Mouse (Mus musculus): ENCODE data around the gene Nob1. TPM values are rescaled to one million over a fixed set of nuclear protein-coding genes. Genes with fewer than 3 reads are reported as not detected.
A peak's percentile ranks its signal among the peaks of the same experiment; 100 is the strongest.

The Nob1 gene
- total RNA-seq (2022): 10 to 100 TPM; 21.4 to 25.7 (median 22.5) TPM

GRCm38 (mm10) chr8:107424597-107425229 is at the start of gene Nob1:
TSS of gene Nob1 (minus strand) at chr8:107425051.
- peak; percentile 91 to 95 for DNase-seq (ENCODE audit: low spot score in 2 of 2)

GRCm38 (mm10) chr8:107473369-107473768 is 48.5 kb upstream of the Nob1 start:
- no peak for DNase-seq (ENCODE audit: low spot score in 2 of 2)

DNA sequence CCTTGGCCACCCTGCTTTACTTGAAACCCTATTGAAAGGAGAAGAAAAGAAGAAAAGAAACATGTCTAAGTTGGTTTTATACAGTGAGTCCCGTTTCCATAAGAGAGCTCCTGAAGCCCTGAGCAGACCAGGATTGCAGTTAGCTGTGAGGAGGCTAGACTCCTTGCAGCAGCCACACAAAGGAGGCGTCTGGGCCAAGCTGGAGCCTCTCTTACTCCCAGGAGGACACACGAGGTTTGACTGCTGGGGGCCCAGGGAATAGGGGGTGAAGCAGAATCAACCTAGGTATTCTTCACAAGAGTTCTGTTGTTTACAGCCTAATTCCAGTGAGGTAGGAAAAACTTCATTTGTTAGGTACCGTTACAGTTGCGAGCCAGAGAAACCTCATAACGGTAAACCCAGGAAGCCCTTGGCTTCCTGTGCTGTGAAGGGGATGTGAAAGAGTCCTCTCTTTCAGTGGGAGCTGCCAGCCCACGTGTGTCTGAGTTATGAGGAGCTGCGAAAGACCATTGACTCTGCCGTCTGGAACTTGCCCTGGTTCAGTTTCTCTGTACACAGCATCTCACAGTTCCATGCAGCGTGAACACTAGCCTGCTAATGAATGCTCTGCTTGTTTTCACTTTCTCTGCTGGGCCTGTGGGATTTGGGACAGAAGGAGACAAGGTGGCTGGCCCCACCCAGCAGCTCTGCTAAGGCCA is 47.7 kb upstream of the Nob1 start:
- DNase-seq (ENCODE audit: low spot score in 2 of 2): no peak

DNA sequence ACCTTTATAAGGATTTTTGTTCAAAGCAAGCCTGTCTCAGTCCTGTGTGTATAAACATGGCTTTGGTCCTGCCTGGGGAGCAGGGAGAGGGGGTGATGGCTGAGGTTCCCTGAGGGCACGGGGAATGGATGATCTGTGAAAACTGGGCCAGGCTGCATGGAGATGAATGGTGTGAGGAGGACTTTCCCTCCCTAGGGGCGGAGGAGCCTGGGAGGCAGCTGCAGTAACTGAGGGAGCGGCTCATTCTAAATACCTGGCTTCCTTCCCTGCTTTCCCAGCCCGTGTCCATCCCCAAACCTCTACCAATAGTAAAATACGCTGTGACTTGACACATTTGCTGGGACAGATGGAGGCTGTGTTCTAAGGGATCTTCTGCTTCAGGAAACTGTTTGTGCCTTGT is 45.5 kb upstream of the Nob1 start:
- no peak for DNase-seq (ENCODE audit: low spot score in 2 of 2)

DNA sequence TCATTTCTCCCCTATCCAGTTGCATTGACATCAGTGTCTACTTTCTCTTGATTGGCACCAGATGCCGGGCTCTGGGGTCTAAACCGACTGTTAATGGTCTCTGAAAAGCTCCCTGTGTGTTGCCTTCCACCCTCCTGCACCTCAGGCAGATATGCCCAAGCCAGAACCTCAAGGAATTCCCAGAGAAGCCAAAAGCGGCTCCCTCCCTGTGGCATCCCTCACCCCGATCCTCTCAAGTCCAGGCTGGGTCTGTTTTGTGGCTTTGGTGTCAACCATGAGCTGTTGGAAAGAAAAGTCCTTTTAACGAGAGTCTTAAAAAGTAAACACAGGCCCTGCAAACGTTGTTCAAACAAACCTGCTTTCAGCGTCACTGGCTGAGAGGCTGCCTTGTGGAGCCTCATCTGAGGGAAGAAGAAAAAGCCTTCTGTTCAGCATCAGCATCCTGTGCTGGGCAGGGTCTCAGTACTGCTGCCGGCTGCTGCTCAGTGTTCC is 44.0 kb upstream of the Nob1 start:
- no peak for DNase-seq (ENCODE audit: low spot score in 2 of 2)

GRCm38 (mm10) chr8:107466642-107467041 is 41.8 kb upstream of the Nob1 start:
- no peak for DNase-seq (ENCODE audit: low spot score in 2 of 2)

- DNase-seq (ENCODE audit: low spot score in 2 of 2): no peak
Observed at GRCm38 (mm10) chr8:107465332-107465990, 40.6 kb upstream of the Nob1 start.

- DNase-seq (ENCODE audit: low spot score in 2 of 2): no peak
Observed at GRCm38 (mm10) chr8:107462423-107462822, 37.6 kb upstream of the Nob1 start.

DNA sequence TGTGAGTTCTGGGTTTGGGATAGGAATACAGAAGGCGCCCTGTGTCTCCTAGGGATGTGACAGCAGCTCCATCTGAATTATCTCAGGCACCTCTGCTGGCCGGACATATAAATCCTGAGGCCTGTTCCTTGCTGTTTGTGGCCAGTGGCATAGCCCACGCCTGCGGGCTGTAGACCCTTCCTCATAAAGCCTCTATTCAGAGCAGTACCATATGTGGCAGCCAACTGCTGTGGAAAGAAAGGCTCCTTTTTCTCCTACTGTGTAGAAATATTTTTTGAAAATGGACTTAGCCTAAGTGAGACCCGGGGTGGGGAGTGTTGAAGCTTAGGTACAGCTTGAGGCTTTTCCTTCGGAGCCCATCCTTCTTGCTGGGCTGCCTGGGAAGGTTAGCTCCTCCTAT is 33.4 kb upstream of the Nob1 start:
- DNase-seq (ENCODE audit: low spot score in 2 of 2): no peak

DNA sequence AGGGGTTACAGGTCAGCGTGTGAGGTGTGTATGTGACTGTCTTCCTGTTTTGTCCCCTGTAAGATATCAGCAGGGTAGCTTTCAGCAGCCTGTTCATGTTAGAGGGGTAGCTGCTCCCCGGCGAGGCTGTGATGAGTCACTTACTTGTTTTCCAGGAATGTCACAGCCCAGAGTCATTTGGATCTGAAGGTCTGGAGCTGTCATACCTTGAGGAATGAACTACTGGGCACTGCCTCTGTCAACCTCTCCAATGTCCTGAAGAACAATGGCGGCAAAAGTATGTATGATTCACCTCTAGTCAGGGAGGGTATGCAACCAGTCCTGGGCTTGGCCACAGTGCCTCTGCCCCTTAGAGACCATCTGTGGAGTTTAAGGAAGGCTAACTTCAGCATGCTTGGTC is 32.9 kb upstream of the Nob1 start:
- no peak for DNase-seq (ENCODE audit: low spot score in 2 of 2)

GRCm38 (mm10) chr8:107455268-107455667 is 30.4 kb upstream of the Nob1 start:
- no peak for DNase-seq (ENCODE audit: low spot score in 2 of 2)

DNA sequence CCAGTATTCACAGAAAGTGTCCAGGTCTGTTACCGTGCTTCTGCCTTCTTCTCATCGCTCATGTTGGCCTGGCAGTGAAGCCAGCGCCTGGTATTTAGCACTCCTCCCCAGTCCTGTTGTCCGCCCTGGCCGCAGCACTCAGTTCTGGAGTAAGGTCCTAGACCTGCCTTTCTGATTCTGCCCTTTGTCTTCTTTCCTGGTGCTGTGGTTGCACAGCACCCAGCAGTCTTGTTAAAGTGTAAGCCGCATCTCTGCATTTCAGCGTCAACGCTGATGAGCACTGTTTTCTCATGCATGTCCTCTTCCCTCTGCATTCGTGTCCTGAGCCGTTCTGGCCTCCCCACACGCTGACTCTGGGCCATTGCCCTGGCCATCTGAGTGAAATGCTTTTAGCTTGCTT is 28.5 kb upstream of the Nob1 start:
- no peak for DNase-seq (ENCODE audit: low spot score in 2 of 2)

DNA sequence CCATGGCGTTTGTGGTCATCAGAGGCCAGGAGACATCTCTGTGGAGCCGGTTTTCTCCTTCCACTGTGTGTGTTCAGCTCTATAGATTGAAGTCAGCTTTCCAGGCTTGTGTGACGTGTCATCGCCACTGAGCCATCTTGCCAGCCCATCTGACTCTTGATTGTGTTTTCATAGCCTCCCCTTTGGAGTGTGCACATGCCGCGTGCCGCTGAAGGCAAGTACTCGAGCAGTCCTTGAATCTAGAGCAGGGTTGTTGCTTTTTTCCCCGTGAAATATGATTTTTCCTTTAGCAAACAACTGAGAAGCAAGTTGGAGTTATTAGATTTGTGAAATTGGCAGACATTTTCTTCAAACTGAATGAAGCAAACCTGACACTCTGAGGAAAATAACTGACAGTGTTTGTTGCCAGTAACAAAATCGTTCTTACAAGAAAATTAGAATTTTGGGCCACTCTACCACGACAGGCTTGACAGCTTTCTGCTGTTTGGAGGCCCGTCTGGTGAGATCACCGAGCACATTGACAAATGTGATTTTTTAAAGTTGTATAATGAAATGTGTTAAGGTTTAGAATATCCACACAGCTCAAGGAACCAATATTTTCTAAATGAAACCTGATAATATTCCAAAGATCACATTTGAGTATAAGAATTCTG is 26.7 kb upstream of the Nob1 start:
- no peak for DNase-seq (ENCODE audit: low spot score in 2 of 2)

DNA sequence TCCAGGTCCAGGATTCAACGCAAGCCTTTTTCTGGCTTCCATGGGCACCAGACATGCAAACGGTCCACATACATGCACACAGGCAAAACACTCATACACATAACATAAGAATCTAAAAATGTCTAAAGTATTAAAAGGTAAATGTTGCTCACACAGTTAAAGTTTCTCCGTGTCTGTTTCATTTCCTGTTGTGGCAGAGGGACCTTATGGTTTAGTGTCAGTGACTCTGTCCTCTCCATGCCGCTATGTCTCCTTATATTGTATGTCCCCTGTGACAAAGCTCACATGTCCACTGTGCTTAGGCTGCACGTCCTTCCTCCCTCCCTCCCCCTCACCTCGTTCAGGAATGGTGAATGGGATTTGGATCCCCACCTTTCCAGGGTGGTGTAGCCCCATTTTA is 24.8 kb upstream of the Nob1 start:
- no peak for DNase-seq (ENCODE audit: low spot score in 2 of 2)

DNA sequence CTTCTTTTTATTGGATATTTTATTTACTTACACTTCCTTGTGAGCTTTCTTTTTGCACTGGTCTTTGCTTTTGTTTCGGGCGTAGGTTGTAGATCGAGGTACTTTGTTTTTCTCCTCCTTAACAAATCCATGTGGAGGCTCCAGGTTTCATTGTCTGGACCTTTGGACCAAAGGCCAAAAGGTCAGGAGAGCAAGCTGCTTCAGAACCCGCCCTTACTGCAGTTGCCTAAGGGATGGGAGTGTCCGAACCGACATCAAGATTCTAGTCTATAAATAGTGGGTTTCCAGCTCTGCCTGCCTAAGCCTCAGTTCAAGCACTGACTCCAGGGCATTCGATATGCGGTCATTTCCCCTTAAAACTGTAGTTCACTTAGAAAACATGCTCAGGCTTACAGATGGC is 24.3 kb upstream of the Nob1 start:
- DNase-seq (ENCODE audit: low spot score in 2 of 2): no peak

GRCm38 (mm10) chr8:107448382-107448889 is 23.6 kb upstream of the Nob1 start:
- no peak for DNase-seq (ENCODE audit: low spot score in 2 of 2)

GRCm38 (mm10) chr8:107447713-107448112 is 22.9 kb upstream of the Nob1 start:
- no peak for DNase-seq (ENCODE audit: low spot score in 2 of 2)

DNA sequence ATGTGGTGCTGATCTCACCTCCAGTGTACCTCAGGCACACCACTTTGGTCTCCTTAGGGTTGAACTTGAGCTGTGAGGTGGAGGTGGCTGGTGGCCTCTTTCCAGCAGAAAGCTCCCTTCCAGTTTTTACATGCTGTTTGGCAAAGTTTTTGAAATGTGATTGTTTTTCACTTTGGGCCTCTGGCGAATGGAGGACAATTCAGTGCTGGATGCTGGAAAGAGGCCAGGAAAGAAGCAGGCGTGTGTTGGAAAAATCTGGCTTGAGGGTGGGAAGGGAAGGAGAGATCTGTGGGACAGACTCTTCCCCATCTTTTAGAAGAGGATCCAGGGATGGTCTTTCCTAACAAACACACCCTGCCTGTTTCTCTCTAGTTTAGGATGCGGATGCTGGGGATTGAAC is 19.8 kb upstream of the Nob1 start:
- DNase-seq (ENCODE audit: low spot score in 2 of 2): no peak

DNA sequence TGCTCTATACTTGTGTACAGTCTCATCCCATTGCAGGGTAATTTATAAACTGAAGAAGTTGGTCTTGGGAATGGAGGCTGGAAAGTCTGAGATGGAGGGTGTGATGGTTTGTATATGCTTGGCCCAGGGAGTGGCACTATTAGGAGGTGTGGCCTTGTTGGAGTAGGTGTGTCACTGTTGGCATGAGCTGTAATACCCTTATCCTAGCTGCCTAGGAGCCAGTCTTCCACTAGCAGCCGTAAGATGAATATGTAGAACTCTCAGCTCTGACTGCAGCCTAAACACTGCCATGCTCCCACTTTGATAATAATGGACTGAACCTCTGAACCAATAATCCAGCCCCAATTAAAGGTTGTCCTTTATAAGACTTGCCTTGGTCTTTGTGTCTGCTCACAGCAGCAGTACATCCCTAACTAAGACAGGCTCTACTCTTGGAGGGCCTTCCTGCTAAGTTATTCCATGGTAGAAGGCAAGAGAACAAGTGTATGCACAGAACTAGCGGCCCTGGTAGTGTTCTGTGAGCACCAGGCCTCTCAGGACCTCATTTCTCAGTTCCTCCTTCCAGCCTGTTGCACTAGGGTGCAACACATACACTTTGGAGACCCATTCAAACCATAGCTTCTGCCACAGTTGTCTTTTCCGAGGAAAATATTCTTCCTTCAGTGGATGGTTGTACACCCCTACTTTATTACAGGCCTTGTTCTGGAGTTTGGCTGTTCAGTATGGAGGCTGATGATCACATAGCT is 15.2 kb upstream of the Nob1 start:
- DNase-seq (ENCODE audit: low spot score in 2 of 2): no peak

DNA sequence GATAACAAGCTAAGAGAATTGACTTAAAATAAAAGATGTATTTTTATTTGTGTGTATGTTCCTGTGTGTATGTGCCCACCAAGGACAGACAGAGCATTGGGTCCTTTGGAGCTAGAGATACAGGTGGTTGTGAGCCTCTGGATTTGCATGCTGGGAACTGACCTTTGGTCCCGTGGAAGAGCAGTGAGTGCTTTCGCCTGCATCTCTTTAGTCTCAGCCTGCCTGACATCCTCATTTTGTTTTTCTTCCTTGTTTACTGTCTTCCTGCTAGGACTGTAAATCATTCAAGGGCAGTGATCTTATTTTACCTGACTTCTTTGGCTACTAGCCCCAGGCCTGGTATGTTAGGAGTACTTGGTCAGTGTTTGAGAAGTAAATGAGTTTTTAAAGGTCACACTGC is 12.9 kb upstream of the Nob1 start:
- DNase-seq (ENCODE audit: low spot score in 2 of 2): no peak

DNA sequence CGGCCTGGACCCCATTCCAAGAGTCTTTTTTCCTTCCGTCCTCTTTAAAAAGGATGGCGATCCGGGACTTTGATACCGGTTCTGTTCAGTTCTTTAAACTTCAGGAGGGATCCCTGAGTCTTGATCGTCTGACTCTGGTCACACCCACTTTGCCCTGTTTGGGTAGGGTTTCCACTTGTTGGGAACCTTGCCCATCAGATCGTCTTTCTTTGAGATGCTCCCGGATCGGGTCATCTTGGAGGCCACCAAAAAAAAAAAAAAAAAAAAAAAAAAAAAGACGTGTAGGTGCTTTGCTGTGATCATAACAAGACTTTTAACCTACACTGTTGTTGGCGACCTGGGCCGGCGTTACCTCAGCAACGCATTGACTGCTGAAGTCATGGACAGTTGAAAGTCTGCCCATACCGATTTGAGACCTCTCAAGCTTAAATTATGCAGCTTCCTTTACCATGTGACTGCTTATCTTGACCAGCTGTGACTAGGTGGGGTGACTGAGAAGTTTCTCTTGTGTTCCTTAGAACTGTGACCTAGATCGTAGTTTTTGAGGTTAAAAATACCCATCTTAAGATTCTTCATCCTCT is 12.1 kb upstream of the Nob1 start:
- DNase-seq (ENCODE audit: low spot score in 2 of 2): no peak
